Mouse (Mus musculus) layer of hippocampus, postnatal 10 days (tissue): ENCODE data around the gene Prl3c1. TPM values are rescaled to one million over a fixed set of nuclear protein-coding genes. Genes with fewer than 3 reads are reported as not detected.
"Not testable (repeated sequence)": the region's sequence is repeated elsewhere in the genome, so short reads cannot be mapped to it uniquely, and the experiment has no call there.

Source experiments
- DNase-seq, 2 experiments: peaks; one replicate each; pipeline ENCODE4 v3.0.0; 2021; ENCODE audit warnings: low spot score in 2 of 2
- long read RNA-seq: library from polyadenylated mRNA; stranded (forward); transcript quantifications from one replicate; pipeline ENCODE4 v2.0.0, GENCODE M21; 2023
- total RNA-seq, 2 experiments: library from RNA; stranded (reverse); gene quantifications; 2 replicates each; pipeline ENCODE4 v1.2.3; 2021

The Prl3c1 gene
- total RNA-seq: not detected
- long read RNA-seq: 0 reads

DNA sequence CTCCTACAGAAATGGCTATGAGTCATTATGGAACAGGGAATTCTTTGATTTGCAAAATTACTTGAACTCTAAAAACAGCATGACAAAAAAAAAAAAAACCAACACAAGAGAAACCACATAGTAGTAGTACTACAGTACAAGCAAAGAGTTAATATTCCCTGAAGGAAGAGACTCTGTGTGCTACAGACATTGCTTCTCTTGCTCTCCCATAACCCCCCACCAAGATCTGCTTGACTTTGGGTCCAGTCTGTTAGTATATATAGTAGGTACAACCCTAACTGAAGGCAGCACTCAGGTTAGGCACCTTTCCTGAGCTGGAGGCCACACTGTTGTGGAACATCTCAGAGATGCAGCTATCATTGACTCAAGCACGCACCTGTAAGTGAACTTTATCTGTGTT is at the start of gene Prl3c1:
Gene Prl3c1 (plus strand): TSS at position 301 of the 400 bp plus-strand sequence.
- DNase-seq: no peak

DNA sequence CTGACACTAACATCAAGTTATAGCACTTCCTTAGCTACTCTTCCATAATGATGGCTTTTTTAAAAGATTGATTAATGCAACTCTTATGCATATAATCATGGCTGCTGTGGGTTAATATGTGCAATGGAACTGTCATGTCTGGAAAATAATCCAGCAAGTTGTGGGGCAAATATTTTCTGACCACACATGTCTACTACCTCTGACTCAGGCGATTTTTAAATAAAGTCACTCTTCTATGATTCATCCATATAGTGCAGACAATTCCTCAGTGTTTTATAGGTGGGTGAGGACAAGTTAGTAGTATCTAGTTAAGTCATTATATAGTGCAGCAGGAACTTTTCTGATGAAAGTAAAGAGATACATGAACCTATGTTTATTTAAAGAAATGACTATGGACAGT is 48.2 kb upstream of the Prl3c1 start:
- DNase-seq: no peak

DNA sequence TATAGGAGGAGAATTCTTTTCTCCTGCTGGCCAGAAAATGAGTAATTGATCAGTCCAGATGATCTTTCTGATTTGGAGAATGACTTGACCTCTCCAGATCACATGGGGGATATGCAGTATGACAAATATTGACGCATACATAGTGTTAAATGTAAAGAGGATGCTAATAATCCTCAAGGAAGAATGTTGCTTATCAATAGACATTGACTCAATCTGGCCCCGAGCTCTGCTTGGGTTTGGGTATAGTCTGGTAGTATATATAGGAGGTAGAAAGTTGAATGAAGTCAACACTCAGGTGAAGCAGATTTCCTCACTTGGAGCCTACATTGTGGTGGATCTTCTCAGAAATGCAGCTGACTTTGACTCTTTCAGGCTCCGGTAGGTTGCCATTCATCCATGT is 40.0 kb upstream of the Prl3c1 start, which contains the start of gene Prl3d3:
Gene Prl3d3 (plus strand): TSS at position 301 of the 400 bp plus-strand sequence.
- not testable (repeated sequence) for DNase-seq

DNA sequence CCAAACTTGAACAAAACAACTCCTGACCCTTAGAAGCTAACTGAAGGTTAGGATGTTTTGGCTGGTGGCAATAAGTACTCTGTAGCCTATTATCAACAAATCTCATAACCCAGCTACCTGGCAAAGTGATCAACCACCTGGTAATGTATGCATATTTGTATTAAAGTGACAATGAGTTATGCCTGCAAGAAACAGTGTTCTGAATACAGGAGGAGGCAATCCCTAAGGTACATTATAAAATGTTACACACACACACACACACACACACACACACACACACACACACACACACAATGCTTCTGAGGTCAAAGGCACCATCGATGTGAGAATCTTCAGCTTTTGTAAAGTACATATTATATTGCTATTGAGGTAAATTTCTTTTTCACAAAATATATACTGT is 45.1 kb downstream of the Prl3c1 start, which contains the start of gene Prl3b1:
Gene Prl3b1 (plus strand): TSS at position 301 of the 400 bp plus-strand sequence.
- no peak for DNase-seq

Other genes starting within 250 kb of the Prl3c1 start
- gene Prl, start 139.1 kb upstream of the Prl3c1 start, total RNA-seq: not detected
- gene Prl3d1, start 102.5 kb upstream of the Prl3c1 start, total RNA-seq: not detected
- not detected for gene Prl3d2, start 75.0 kb upstream of the Prl3c1 start, total RNA-seq
- not detected for gene Prl3d3, start 39.9 kb upstream of the Prl3c1 start, total RNA-seq
- gene Prl3b1, start 45.2 kb downstream of the Prl3c1 start, total RNA-seq: not detected
- gene Prl3a1, start 62.8 kb downstream of the Prl3c1 start, total RNA-seq: not detected
- not detected for gene Prl6a1, start 116.0 kb downstream of the Prl3c1 start, total RNA-seq
- gene Prl8a2, start 149.0 kb downstream of the Prl3c1 start, total RNA-seq: not detected
- gene Prl2b1, start 194.2 kb downstream of the Prl3c1 start, total RNA-seq: not detected
- not detected for gene Prl8a6, start 242.0 kb downstream of the Prl3c1 start, total RNA-seq